Mouse (Mus musculus) forebrain, embryonic 11.5 days (tissue): Measurements from ENCODE around the gene Trmt2a. TPM values are rescaled to one million over a fixed set of nuclear protein-coding genes. Genes with fewer than 3 reads are reported as not detected.
A peak's percentile ranks its signal among the peaks of the same experiment; 100 is the strongest.
"Not testable (repeated sequence)": the region's sequence is repeated elsewhere in the genome, so short reads cannot be mapped to it uniquely, and the experiment has no call there.

Experiments used
- ATAC-seq: fragments of 200-750 bp; cut with Nextera tagmentation; replicated peaks from 2 replicates; pipeline ENCODE4 v1.8.0; 2017; ENCODE audit warnings: moderate TSS enrichment; ENCODE audit not compliant: low FRiP score
- DNase-seq: peaks from one replicate; pipeline ENCODE4 v3.0.0-alpha.2; 2017; ENCODE audit warnings: low spot score
- H3K27ac ChIP-seq: fragments of 300-500 bp; sonication (generic); 2 replicates; pipeline ENCODE4 v1.5.1; 2014; ENCODE audit warnings: low read depth, low read length
- H3K27me3 ChIP-seq: fragments of 300-500 bp; sonication (generic); 2 replicates; pipeline ENCODE4 v1.6.1; 2014; ENCODE audit warnings: mild to moderate bottlenecking, low read length, mixed read lengths; ENCODE audit not compliant: control insufficient read depth, insufficient read depth
- H3K36me3 ChIP-seq: fragments of 300-500 bp; sonication (generic); 2 replicates; pipeline ENCODE4 v1.6.1; 2014; ENCODE audit warnings: mild to moderate bottlenecking, low read length, moderate library complexity, mixed read lengths; ENCODE audit not compliant: control insufficient read depth, insufficient read depth
- H3K4me1 ChIP-seq: fragments of 300-500 bp; sonication (generic); replicated peaks from 2 replicates; pipeline ENCODE4 v1.6.1; 2014; ENCODE audit warnings: low read length, mixed read lengths; ENCODE audit not compliant: control insufficient read depth, insufficient read depth
- H3K4me2 ChIP-seq: fragments of 300-500 bp; sonication (generic); 2 replicates; pipeline ENCODE4 v1.6.1; 2014; ENCODE audit warnings: low read depth, mild to moderate bottlenecking, low read length, moderate library complexity, mixed read lengths; ENCODE audit not compliant: severe bottlenecking
- H3K4me3 ChIP-seq: fragments of 300-500 bp; sonication (generic); 2 replicates; pipeline ENCODE4 v1.5.1; 2014; ENCODE audit warnings: low read depth, low read length
- H3K9ac ChIP-seq: fragments of 300-500 bp; sonication (generic); 2 replicates; pipeline ENCODE4 v1.6.1; 2014; ENCODE audit warnings: low read length
- H3K9me3 ChIP-seq: fragments of 300-500 bp; sonication (generic); 2 replicates; pipeline ENCODE4 v1.6.1; 2016; ENCODE audit warnings: low read length, mixed read lengths; ENCODE audit not compliant: control insufficient read depth
- WGBS: fragments of 180-500 bp; shearing (Covaris S2); extraction: QIAGEN DNeasy Blood & Tissue Kit; methylation state at CpG from one replicate; pipeline ENCODE4 v1.1.7; 2014; 5-methylcytosine and 5-hydroxymethylcytosine counted together
- microRNA counts: library from miRNA; unstranded; fragments of <30 nt; microRNA quantifications from one replicate; lab custom pipeline; 2015
- microRNA-seq: library from miRNA; unstranded; fragments of <30 nt; microRNA quantifications from one replicate; pipeline ENCODE4, GENCODE M21; 2016; ENCODE audit not compliant: insufficient number of aligned reads
- polyA plus RNA-seq: library from polyadenylated mRNA; unstranded; fragments of >200 nt; fragmentation: Nextera tagmentation; extraction: Ambion mirVana; gene quantifications from 2 replicates; pipeline ENCODE4 v1.2.1, GENCODE M21; 2014

The Trmt2a gene
- polyA plus RNA-seq, 1 experiment from 2014 or later = 110 TPM

- Histone ChIP-seq H3K27me3 (no peaks in the 10 kb centered on the region), H3K27ac (peak overlapping the region; percentile 82; the same call in 1 of the 2 replicates), H3K4me2 (peak overlapping the region; percentile 87), H3K9ac (peak overlapping the region; percentile 98), H3K36me3 (peaks cover 7% of the 10 kb centered on the region), H3K9me3 (no peaks in the 10 kb centered on the region), H3K4me1 (peaks cover 16% of the 10 kb centered on the region), H3K4me3 (peak overlapping the region; percentile 91)
- DNase-seq = no peak
- ATAC-seq = no peak
- WGBS = 0% methylated on average over 4 of the region's 4 CpGs
Measured at GRCm38 (mm10) chr16:18288166-18288565, 39.7 kb downstream of the Trmt2a start.

GRCm38 (mm10) chr16:18288581-18289061, 40.1 kb downstream of the Trmt2a start:
- Histone ChIP-seq H3K27me3 (no peaks in the 10 kb centered on the region), H3K9ac (peak overlapping the region; percentile 98), H3K4me3 (peak overlapping the region; percentile 91), H3K9me3 (no peaks in the 10 kb centered on the region), H3K4me1 (peaks cover 16% of the 10 kb centered on the region), H3K36me3 (peaks cover 4% of the 10 kb centered on the region), H3K27ac (peak overlapping the region; percentile 82), H3K4me2 (peak overlapping the region; percentile 87)
- peak; percentile 82 for ATAC-seq
- no peak for DNase-seq
- under 1% methylated on average over 29 of the region's 31 CpGs for WGBS

- H3K27me3 ChIP-seq = no peaks in the 10 kb centered on the region
- peak within 1 kb of the TSS; percentile 82 for H3K27ac ChIP-seq
- H3K4me2 ChIP-seq = peak within 1 kb of the TSS; percentile 87
- peaks cover 4% of the 10 kb centered on the region; the same call in 1 of the 2 replicates for H3K36me3 ChIP-seq
- peak within 1 kb of the TSS; percentile 98 for H3K9ac ChIP-seq
- DNase-seq = peak; percentile 99
- peak; percentile 99 for ATAC-seq
- H3K4me3 ChIP-seq = peak within 1 kb of the TSS; percentile 91
- WGBS = under 1% methylated on average over 64 of the region's 71 CpGs
- H3K4me1 ChIP-seq = peaks cover 16% of the 10 kb centered on the region
- H3K9me3 ChIP-seq = no peaks in the 10 kb centered on the region
Measured at GRCm38 (mm10) chr16:18289067-18289588, 40.6 kb downstream of the Trmt2a start, which contains the start of gene Dgcr8. Gene Dgcr8, minus strand, starts transcription at chr16:18289246.

GRCm38 (mm10) chr16:18289614-18290013, 41.1 kb downstream of the Trmt2a start:
- H3K36me3 ChIP-seq, H3K9me3 ChIP-seq, DNase-seq, H3K27ac ChIP-seq, H3K27me3 ChIP-seq: not testable (repeated sequence)
- peak overlapping the region; percentile 98; the same call in 1 of the 2 replicates for H3K9ac ChIP-seq
- H3K4me2 ChIP-seq = peak overlapping the region; percentile 34; the same call in 1 of the 2 replicates
- peak; percentile 8; the same call in 1 of the 2 replicates for ATAC-seq
- peaks cover 16% of the 10 kb centered on the region for H3K4me1 ChIP-seq
- H3K4me3 ChIP-seq = peak overlapping the region; percentile 91
- 6% methylated on average over 8 of the region's 10 CpGs for WGBS

MicroRNA genes within 50 kb of the gene (microRNA counts, 519-probe panel; counts per million panel counts)
- microRNA mmu-miR-1306 (lab: Ali Mortazavi, UCI) = 31.2 counts per million

Small RNAs within 50 kb of the gene (microRNA-seq; reads per million reads assigned to microRNA genes)
- gene Gm24572 (16.0 reads per million, percentile 10 among the genes with 10 or more reads in this experiment), gene Mir1306 (635 reads per million, percentile 62 among the genes with 10 or more reads in this experiment)

Other genes starting within 250 kb of the Trmt2a start
- 134 and 148 TPM in 2 replicates for gene Dgcr6, start 195.8 kb upstream of the Trmt2a start, polyA plus RNA-seq
- gene Prodh, start 158.5 kb upstream of the Trmt2a start, polyA plus RNA-seq = 10.2 and 12.2 TPM in 2 replicates
- gene Rtn4r, start 121.0 kb upstream of the Trmt2a start, polyA plus RNA-seq = 3.2 and 4.0 TPM in 2 replicates
- not detected in 2 replicates for gene Ccdc188, start 30.8 kb upstream of the Trmt2a start, polyA plus RNA-seq
- 15.8 and 18.6 TPM in 2 replicates for gene Zdhhc8, start 13.5 kb upstream of the Trmt2a start, polyA plus RNA-seq
- 1,172 and 1,252 TPM in 2 replicates for gene Ranbp1, start 53 bp downstream of the Trmt2a start, polyA plus RNA-seq
- gene Gm49776, start 9.6 kb downstream of the Trmt2a start, polyA plus RNA-seq = 6.2 TPM in 1 of 2 replicates, not detected in the other
- gene Dgcr8, start 40.6 kb downstream of the Trmt2a start, polyA plus RNA-seq = 49.1 and 52.4 TPM in 2 replicates
- 39.1 and 40.4 TPM in 2 replicates for gene Tango2, start 99.4 kb downstream of the Trmt2a start, polyA plus RNA-seq
- gene Arvcf, start 99.5 kb downstream of the Trmt2a start, polyA plus RNA-seq = 99.4 and 103 TPM in 2 replicates
- gene Txnrd2, start 177.7 kb downstream of the Trmt2a start, polyA plus RNA-seq = 24.8 and 26.7 TPM in 2 replicates
- 53.6 and 55.2 TPM in 2 replicates for gene Comt, start 178.2 kb downstream of the Trmt2a start, polyA plus RNA-seq